Mouse (Mus musculus): ENCODE measurements around the gene 4930524B15Rik. TPM values are rescaled to one million over a fixed set of nuclear protein-coding genes. Genes with fewer than 3 reads are reported as not detected.
A peak's percentile ranks its signal among the peaks of the same experiment; 100 is the strongest.
"Not testable (repeated sequence)": the region's sequence is repeated elsewhere in the genome, so short reads cannot be mapped to it uniquely, and the experiment has no call there.

4930524B15Rik gene
- polyA plus RNA-seq, 1 experiment from 2014 or later = not detected

GRCm38 (mm10) chr11:32000281-32000680 is 34.9 kb downstream of the 4930524B15Rik start, which contains the start of gene Nsg2:
Nsg2 (plus strand) TSS chr11:32000463.
- WGBS (ENCODE audit: insufficient replicate concordance) = 2% methylated on average over 16 of the region's 16 CpGs
- no peak within 1 kb of the TSS for H3K4me3 ChIP-seq
- H3K27ac ChIP-seq = no peak within 1 kb of the TSS
- H3K27me3 ChIP-seq (replicated peaks) = peaks cover 35% of the 10 kb centered on the region
- H3K9me3 ChIP-seq (replicated peaks) = no peaks in the 10 kb centered on the region
- no peak for ATAC-seq
- peak within 1 kb of the TSS; percentile 43 for H3K4me2 ChIP-seq
- H3K9ac ChIP-seq = no peak within 1 kb of the TSS
- H3K36me3 ChIP-seq = no peaks in the 10 kb centered on the region
- no peaks in the 10 kb centered on the region for H3K4me1 ChIP-seq

- WGBS (ENCODE audit: insufficient replicate concordance) = 9% methylated on average over 11 of the region's 11 CpGs
- Histone ChIP-seq H3K27me3 (replicated peaks) (peaks cover 35% of the 10 kb centered on the region), H3K36me3 (no peaks in the 10 kb centered on the region), H3K4me1 (no peaks in the 10 kb centered on the region), H3K4me3 (no peak overlapping the region), H3K9ac (no peak overlapping the region), H3K9me3 (replicated peaks) (no peaks in the 10 kb centered on the region), H3K4me2 (no peak overlapping the region), H3K27ac (no peak overlapping the region)
- ATAC-seq = no peak
These were observed 36.0 kb downstream of the 4930524B15Rik start for GRCm38 (mm10) chr11:32001181-32001910.

- Histone ChIP-seq H3K4me3 (no peak overlapping the region), H3K9me3 (replicated peaks) (0 out of 2 replicates have a peak, but pooled peaks cover 7% of the 10 kb centered on the region), H3K27ac (no peak overlapping the region), H3K4me2 (no peak overlapping the region), H3K9ac (no peak overlapping the region), H3K36me3 (no peaks in the 10 kb centered on the region), H3K27me3 (replicated peaks) (peaks cover 35% of the 10 kb centered on the region), H3K4me1 (no peaks in the 10 kb centered on the region)
- WGBS (ENCODE audit: insufficient replicate concordance) = 8% methylated on average over 5 of the region's 5 CpGs
- ATAC-seq = no peak
These were observed 37.3 kb downstream of the 4930524B15Rik start for GRCm38 (mm10) chr11:32002670-32003072.

GRCm38 (mm10) chr11:32008049-32008448 is 42.7 kb downstream of the 4930524B15Rik start:
- H3K4me2 ChIP-seq; ATAC-seq; H3K27me3 ChIP-seq (replicated peaks); H3K27ac ChIP-seq; H3K9me3 ChIP-seq (replicated peaks); H3K4me1 ChIP-seq; H3K4me3 ChIP-seq; H3K36me3 ChIP-seq; H3K9ac ChIP-seq: not testable (repeated sequence)
- 54% methylated on average over 3 of the region's 3 CpGs for WGBS (ENCODE audit: insufficient replicate concordance)

GRCm38 (mm10) chr11:32008852-32009251 is 43.5 kb downstream of the 4930524B15Rik start:
- H3K27ac ChIP-seq = no peak overlapping the region
- WGBS (ENCODE audit: insufficient replicate concordance) = 51% methylated on average over 3 of the region's 3 CpGs

GRCm38 (mm10) chr11:32009961-32010662 is 44.7 kb downstream of the 4930524B15Rik start:
- Histone ChIP-seq H3K4me1 (0 out of 2 replicates have a peak, but pooled peaks cover 3% of the 10 kb centered on the region), H3K9ac (no peak overlapping the region), H3K36me3 (no peaks in the 10 kb centered on the region), H3K4me3 (no peak overlapping the region), H3K9me3 (replicated peaks) (0 out of 2 replicates have a peak, but pooled peaks cover 7% of the 10 kb centered on the region), H3K27ac (no peak overlapping the region), H3K4me2 (no peak overlapping the region), H3K27me3 (replicated peaks) (no peaks in the 10 kb centered on the region)
- 47% methylated on average over 13 of the region's 13 CpGs for WGBS (ENCODE audit: insufficient replicate concordance)
- no peak for ATAC-seq

More at GRCm38 (mm10) chr11:32008852-32009251, 43.5 kb downstream of the 4930524B15Rik start:
- H3K9me3 ChIP-seq (replicated peaks) = 0 out of 2 replicates have a peak, but pooled peaks cover 7% of the 10 kb centered on the region
- H3K9ac ChIP-seq = no peak overlapping the region
- H3K36me3 ChIP-seq = no peaks in the 10 kb centered on the region
- no peaks in the 10 kb centered on the region for H3K27me3 ChIP-seq (replicated peaks)
- ATAC-seq = no peak
- H3K4me1 ChIP-seq = 0 out of 2 replicates have a peak, but pooled peaks cover 3% of the 10 kb centered on the region
- H3K4me2 ChIP-seq = no peak overlapping the region
- H3K4me3 ChIP-seq = no peak overlapping the region

GRCm38 (mm10) chr11:32010663-32010970 is 45.2 kb downstream of the 4930524B15Rik start:
- ATAC-seq = no peak
- Histone ChIP-seq H3K4me2 (no peak overlapping the region), H3K9me3 (replicated peaks) (0 out of 2 replicates have a peak, but pooled peaks cover 7% of the 10 kb centered on the region), H3K27ac (no peak overlapping the region), H3K27me3 (replicated peaks) (no peaks in the 10 kb centered on the region), H3K36me3 (no peaks in the 10 kb centered on the region), H3K9ac (no peak overlapping the region), H3K4me3 (no peak overlapping the region), H3K4me1 (0 out of 2 replicates have a peak, but pooled peaks cover 3% of the 10 kb centered on the region)
- WGBS (ENCODE audit: insufficient replicate concordance) = 61% methylated on average over 5 of the region's 5 CpGs

- H3K36me3 ChIP-seq = no peaks in the 10 kb centered on the region
- no peak for ATAC-seq
- H3K4me2 ChIP-seq = no peak overlapping the region
- H3K27me3 ChIP-seq (replicated peaks) = no peaks in the 10 kb centered on the region
- no peak overlapping the region for H3K27ac ChIP-seq
- no peak overlapping the region for H3K9ac ChIP-seq
- 0 out of 2 replicates have a peak, but pooled peaks cover 4% of the 10 kb centered on the region for H3K9me3 ChIP-seq (replicated peaks)
- no peak overlapping the region for H3K4me3 ChIP-seq
- WGBS (ENCODE audit: insufficient replicate concordance) = 32% methylated on average over 9 of the region's 9 CpGs
- 0 out of 2 replicates have a peak, but pooled peaks cover 3% of the 10 kb centered on the region for H3K4me1 ChIP-seq
These were observed 46.6 kb downstream of the 4930524B15Rik start for GRCm38 (mm10) chr11:32011867-32012603.

- H3K4me3 ChIP-seq = no peak overlapping the region
- 64% methylated on average over 4 of the region's 4 CpGs for WGBS (ENCODE audit: insufficient replicate concordance)
- no peak overlapping the region for H3K27ac ChIP-seq
- H3K9ac ChIP-seq = no peak overlapping the region
- no peak for ATAC-seq
- H3K36me3 ChIP-seq = no peaks in the 10 kb centered on the region
- H3K9me3 ChIP-seq (replicated peaks) = no peaks in the 10 kb centered on the region
- no peaks in the 10 kb centered on the region for H3K27me3 ChIP-seq (replicated peaks)
- H3K4me1 ChIP-seq = 0 out of 2 replicates have a peak, but pooled peaks cover 3% of the 10 kb centered on the region
- no peak overlapping the region for H3K4me2 ChIP-seq
These were observed 47.6 kb downstream of the 4930524B15Rik start for GRCm38 (mm10) chr11:32013014-32013427.

GRCm38 (mm10) chr11:32013561-32013960 is 48.2 kb downstream of the 4930524B15Rik start:
- WGBS (ENCODE audit: insufficient replicate concordance) = 48% methylated on average over 1 of the region's 1 CpGs
- no peak overlapping the region for H3K4me3 ChIP-seq
- no peaks in the 10 kb centered on the region for H3K27me3 ChIP-seq (replicated peaks)
- no peaks in the 10 kb centered on the region for H3K9me3 ChIP-seq (replicated peaks)
- no peak overlapping the region for H3K27ac ChIP-seq
- no peak overlapping the region for H3K4me2 ChIP-seq
- H3K9ac ChIP-seq = no peak overlapping the region
- H3K4me1 ChIP-seq = 0 out of 2 replicates have a peak, but pooled peaks cover 3% of the 10 kb centered on the region
- ATAC-seq = no peak
- no peaks in the 10 kb centered on the region for H3K36me3 ChIP-seq

GRCm38 (mm10) chr11:32018201-32018600 is 52.8 kb downstream of the 4930524B15Rik start:
- no peaks in the 10 kb centered on the region for H3K4me1 ChIP-seq
- no peak overlapping the region for H3K9ac ChIP-seq
- H3K27ac ChIP-seq = no peak overlapping the region
- WGBS (ENCODE audit: insufficient replicate concordance) = 41% methylated on average over 4 of the region's 4 CpGs
- H3K4me3 ChIP-seq = no peak overlapping the region
- no peaks in the 10 kb centered on the region for H3K36me3 ChIP-seq
- no peak for ATAC-seq
- H3K27me3 ChIP-seq (replicated peaks) = no peaks in the 10 kb centered on the region
- H3K4me2 ChIP-seq = no peak overlapping the region
- no peaks in the 10 kb centered on the region for H3K9me3 ChIP-seq (replicated peaks)
